Mouse (Mus musculus) cerebellum, adult 2 months (tissue): ENCODE results near the gene Wnk4. TPM values are rescaled to one million over a fixed set of nuclear protein-coding genes. Genes with fewer than 3 reads are reported as not detected.
A peak's percentile ranks its signal among the peaks of the same experiment; 100 is the strongest.

Source experiments
- DNase-seq, 2 experiments: peaks; one replicate each; pipeline ENCODE4 v3.0.0; 2021
- H3K27ac ChIP-seq: fragments of 200-500 bp; 2 replicates; pipeline ENCODE4 v1.5.1; 2012; ENCODE audit warnings: low read length, control low read depth, inconsistent platforms; ENCODE audit not compliant: insufficient read depth
- H3K27me3 ChIP-seq: fragments of 200-500 bp; 2 replicates; pipeline ENCODE4 v1.6.1; 2012; ENCODE audit warnings: inconsistent platforms, mild to moderate bottlenecking, low read length, moderate library complexity; ENCODE audit not compliant: control insufficient read depth, insufficient read depth
- H3K4me1 ChIP-seq: fragments of 200-500 bp; 2 replicates; pipeline ENCODE4 v1.6.1; 2011; ENCODE audit warnings: low read length; ENCODE audit not compliant: control insufficient read depth, insufficient read depth
- H3K4me3 ChIP-seq: fragments of 200-500 bp; replicated peaks from 2 replicates; pipeline ENCODE3; 2011; ENCODE audit warnings: mild to moderate bottlenecking, low read depth, low read length, control low read depth; ENCODE audit not compliant: insufficient read depth
- CTCF ChIP-seq: fragments of 200-500 bp; IDR thresholded peaks from 2 replicates; pipeline ENCODE4 v1.5.1; 2011; ENCODE audit warnings: low read depth, mild to moderate bottlenecking, control low read depth, low read length, moderate library complexity, borderline replicate concordance; ENCODE audit not compliant: insufficient read depth
- POLR2A ChIP-seq: fragments of 200-500 bp; IDR thresholded peaks from 2 replicates; pipeline ENCODE4 v1.6.1; 2011; ENCODE audit warnings: low read length, control low read depth, borderline replicate concordance; ENCODE audit not compliant: insufficient read depth
- WGBS: fragments of 180-500 bp; shearing (Covaris S2); methylation state at CpG from one replicate; pipeline ENCODE4 v1.1.7; 2018; 5-methylcytosine and 5-hydroxymethylcytosine counted together
- polyA plus RNA-seq: library from polyadenylated mRNA; depleted of rRNA; stranded (reverse); fragments of >200 nt; gene quantifications from 2 replicates; pipeline ENCODE4 v1.2.3, GENCODE M21; 2012

The Wnk4 gene
- polyA plus RNA-seq, 1 experiment, result 2.6 TPM

- TF ChIP-seq CTCF (no peak), POLR2A (no peak)
- 12% methylated on average over 26 of the region's 26 CpGs for WGBS
- H3K4me3 ChIP-seq, result peak overlapping the region; percentile 71
- no peak for DNase-seq
- H3K27me3 ChIP-seq, result no peaks in the 10 kb centered on the region
- H3K27ac ChIP-seq, result 0 out of 2 replicates have a peak overlapping the region, but pooled peaks have one; percentile 24
- H3K4me1 ChIP-seq, result peaks cover 6% of the 10 kb centered on the region
Measured at GRCm38 (mm10) chr11:101301299-101302003, 41.1 kb downstream of the Wnk4 start.

GRCm38 (mm10) chr11:101302004-101302798 is 41.8 kb downstream of the Wnk4 start, which contains the start of gene Becn1:
Gene Becn1 (minus strand): TSS chr11:101302286.
- 6% methylated on average over 39 of the region's 39 CpGs for WGBS
- H3K4me3 ChIP-seq, result peak within 1 kb of the TSS; percentile 71
- DNase-seq, result peak; percentile 94 to 97
- 0 out of 2 replicates have a peak within 1 kb of the TSS, but pooled peaks have one; percentile 24 for H3K27ac ChIP-seq
- H3K4me1 ChIP-seq, result peaks cover 6% of the 10 kb centered on the region
- TF ChIP-seq POLR2A, result peak; percentile 63; the same call in 1 of the 2 replicates
- TF ChIP-seq CTCF, result peak; percentile 90
- no peaks in the 10 kb centered on the region for H3K27me3 ChIP-seq

DNA sequence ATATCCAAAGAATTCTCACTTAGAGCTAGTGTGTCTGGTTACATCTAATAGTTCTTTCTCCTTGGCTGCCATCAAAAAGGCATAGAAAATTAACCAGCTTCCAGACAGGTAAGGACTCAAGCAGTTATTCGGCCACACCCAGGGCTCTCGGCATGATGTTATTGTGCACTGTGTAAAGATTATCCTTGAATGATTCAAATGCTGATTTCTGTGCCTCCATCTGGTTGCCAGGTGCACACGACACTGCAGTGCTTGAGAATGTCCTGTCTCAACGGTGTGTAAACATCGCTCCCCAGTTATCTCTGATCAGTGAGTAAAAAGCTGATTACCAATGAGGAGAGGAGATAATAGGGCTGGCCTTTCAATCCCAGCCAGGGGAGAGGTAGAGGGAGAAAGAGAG is 47.4 kb downstream of the Wnk4 start:
- H3K4me3 ChIP-seq, result no peak overlapping the region
- H3K27me3 ChIP-seq, result no peaks in the 10 kb centered on the region
- DNase-seq, result no peak
- TF ChIP-seq POLR2A (no peak), CTCF (no peak)
- H3K27ac ChIP-seq, result no peak overlapping the region
- no peaks in the 10 kb centered on the region for H3K4me1 ChIP-seq
- 39% methylated on average over 5 of the region's 5 CpGs for WGBS

DNA sequence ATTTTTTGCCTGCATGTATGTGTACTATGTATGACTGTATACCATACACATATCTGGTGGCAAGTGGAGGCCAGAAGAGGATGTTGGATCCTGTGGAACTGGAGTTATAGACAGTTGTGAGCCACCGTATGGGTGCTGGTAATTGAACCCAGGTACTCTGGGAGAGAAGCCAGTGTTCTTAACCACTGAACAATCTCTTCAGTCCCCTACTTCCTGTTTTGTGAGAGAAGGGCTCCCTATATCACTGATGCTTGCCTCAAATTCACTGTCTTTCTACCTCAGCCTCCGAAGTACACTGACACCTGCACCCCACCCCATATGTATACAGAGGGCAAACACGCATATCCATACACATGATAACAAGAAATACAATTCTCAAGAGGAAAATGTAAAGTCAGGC is 50.7 kb downstream of the Wnk4 start:
- Histone ChIP-seq H3K27ac (no peak overlapping the region), H3K4me3 (no peak overlapping the region), H3K4me1 (no peaks in the 10 kb centered on the region), H3K27me3 (no peaks in the 10 kb centered on the region)
- 88% methylated on average over 3 of the region's 3 CpGs for WGBS
- no peak for TF ChIP-seq CTCF
- no peak for TF ChIP-seq POLR2A
- DNase-seq, result no peak

GRCm38 (mm10) chr11:101312150-101312549 is 51.8 kb downstream of the Wnk4 start:
- Histone ChIP-seq H3K4me1 (no peaks in the 10 kb centered on the region), H3K4me3 (no peak overlapping the region), H3K27me3 (no peaks in the 10 kb centered on the region), H3K27ac (no peak overlapping the region)
- 33% methylated on average over 3 of the region's 3 CpGs for WGBS
- DNase-seq, result no peak
- TF ChIP-seq CTCF (no peak), POLR2A (no peak)

GRCm38 (mm10) chr11:101314567-101314966 is 54.2 kb downstream of the Wnk4 start:
- WGBS, result 94% methylated on average over 1 of the region's 1 CpGs

DNA sequence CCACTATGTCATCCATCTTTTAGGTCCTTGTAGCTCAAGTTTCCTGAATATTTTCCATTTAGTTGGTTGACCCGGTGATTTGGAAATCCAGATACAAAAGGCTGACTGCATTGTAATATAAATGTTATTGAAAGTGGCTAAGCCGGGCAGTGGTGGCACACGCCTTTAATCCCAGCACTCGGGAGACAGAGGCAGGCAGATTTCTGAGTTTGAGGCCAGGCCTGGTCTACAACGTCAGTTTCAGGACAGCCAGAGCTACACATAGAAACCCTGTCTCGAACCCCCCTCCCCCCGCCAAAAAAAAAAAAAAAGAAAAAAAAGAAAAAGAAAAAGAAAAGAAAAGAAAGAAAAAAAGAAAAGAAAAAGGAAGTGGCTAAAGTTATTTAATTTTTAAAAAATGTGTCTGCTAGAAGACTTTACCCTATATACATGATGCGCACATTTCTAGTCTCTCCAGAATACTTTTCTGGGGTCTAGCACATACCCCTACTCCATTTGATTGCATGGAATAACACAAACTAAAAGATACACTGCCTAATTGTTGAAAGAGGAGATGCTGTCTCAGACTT is 54.8 kb downstream of the Wnk4 start:
- TF ChIP-seq CTCF (no peak), POLR2A (no peak)
- WGBS, result 77% methylated on average over 8 of the region's 8 CpGs
- Histone ChIP-seq H3K27me3 (no peaks in the 10 kb centered on the region), H3K27ac (peak overlapping the region; percentile 35; the same call in 1 of the 2 replicates), H3K4me1 (no peaks in the 10 kb centered on the region), H3K4me3 (peak overlapping the region; percentile 91)
- no peak for DNase-seq

More at GRCm38 (mm10) chr11:101314567-101314966, 54.2 kb downstream of the Wnk4 start:
- TF ChIP-seq CTCF, result no peak
- DNase-seq, result no peak
- Histone ChIP-seq H3K27ac (no peak overlapping the region), H3K4me1 (no peaks in the 10 kb centered on the region), H3K27me3 (no peaks in the 10 kb centered on the region), H3K4me3 (no peak overlapping the region)
